Comparison of ENCODE assay signal across 9 mouse cellular contexts in the genomic region with DNA sequence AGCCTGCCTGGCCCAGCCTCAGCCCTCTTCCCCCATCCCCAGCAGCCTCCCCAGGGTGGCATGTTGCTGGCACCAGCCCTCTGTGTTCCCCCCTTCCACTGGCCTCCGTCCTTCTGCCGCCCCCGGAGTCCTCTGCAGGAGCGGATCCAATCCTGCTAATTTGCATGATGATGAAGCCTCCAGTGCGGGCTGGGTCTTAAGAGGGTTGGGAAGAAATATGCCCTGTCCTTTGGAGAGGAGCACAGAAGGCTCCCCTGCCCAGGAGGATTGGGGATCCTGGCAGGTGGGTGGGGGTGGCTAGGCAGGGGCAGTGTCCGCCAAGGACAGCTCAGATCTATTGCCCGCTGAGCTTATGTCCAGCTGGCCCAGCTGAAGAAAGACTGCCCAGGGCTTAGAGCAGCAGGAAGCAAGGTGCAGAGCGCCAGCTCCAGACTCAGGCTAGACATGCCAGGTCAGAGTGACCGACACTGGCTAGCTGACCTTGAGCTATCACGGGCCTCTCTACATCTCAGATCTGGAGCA.
DNase-seq lines count a peak whose midpoint lies in the region; ATAC-seq and TF ChIP-seq lines count a peak whose summit lies in the region.
"Had no signal": no experiment of that assay in that cellular context is flagged by ENCODE, and none has a peak within 500 bp of the region (broad histone marks: within the 10 kb centered on the region; RNA-seq: fewer than 3 reads in every experiment).

No protein-coding gene starts in this region.

- H3K4me1 ChIP-seq in lung, embryonic 15.5 days = peaks cover 31% of the 10 kb centered on the region
- peaks cover 34% of the 10 kb centered on the region for H3K4me1 ChIP-seq in cerebellum, adult 2 months (ENCODE audit: control insufficient read depth, insufficient read depth, low read length)
- peaks cover 77% of the 10 kb centered on the region for H3K4me1 ChIP-seq in neural tube, embryonic 13.5 days (replicated peaks)
- H3K4me1 ChIP-seq: liver, embryonic 15.5 days had no signal

- H3K27ac ChIP-seq in lung, embryonic 15.5 days = peak overlapping the region; percentile 58
- peak overlapping the region; percentile 35; the same call in 1 of the 2 replicates for H3K27ac ChIP-seq in cerebellum, adult 2 months (ENCODE audit: insufficient read depth, low read length)
- H3K27ac ChIP-seq in neural tube, embryonic 13.5 days (replicated peaks) = peak overlapping the region; percentile 88
- H3K27ac ChIP-seq: liver, embryonic 15.5 days had no signal

- no peaks in the 10 kb centered on the region for H3K36me3 ChIP-seq in lung, embryonic 15.5 days
- H3K36me3 ChIP-seq in neural tube, embryonic 13.5 days = no peaks in the 10 kb centered on the region
- H3K36me3 ChIP-seq: liver, embryonic 15.5 days had no signal

- no peaks in the 10 kb centered on the region for H3K27me3 ChIP-seq in lung, embryonic 15.5 days
- no peaks in the 10 kb centered on the region for H3K27me3 ChIP-seq in cerebellum, adult 2 months (ENCODE audit: control insufficient read depth, insufficient read depth, low read length)
- no peaks in the 10 kb centered on the region for H3K27me3 ChIP-seq in neural tube, embryonic 13.5 days
- H3K27me3 ChIP-seq: liver, embryonic 15.5 days had no signal

- ATAC-seq in lung, embryonic 15.5 days (ENCODE audit: borderline replicate concordance, extremely low read depth, low FRiP score, low TSS enrichment) = peak; percentile 21; the same call in 1 of the 2 replicates
- peak; percentile 73 for ATAC-seq in neural tube, embryonic 13.5 days (ENCODE audit: low read depth)

- TF ChIP-seq POLR2A in cerebellum, adult 2 months (IDR thresholded peaks at IDR 0.05; ENCODE audit: borderline replicate concordance, insufficient read depth, low read length) = no peak

- H3K4me2 ChIP-seq in lung, embryonic 15.5 days = no peak overlapping the region
- H3K4me2 ChIP-seq in neural tube, embryonic 13.5 days = peak overlapping the region; percentile 24
- H3K4me2 ChIP-seq: liver, embryonic 15.5 days had no signal

- DNase-seq in lung, adult 18-20 months = no peak
- peak; percentile 58 to 64 for DNase-seq in cerebellum, adult 2 months
- DNase-seq in gastrocnemius, postnatal 10 days = peak; percentile 36
- no peak for DNase-seq in embryo, embryonic 10 days (ENCODE audit: low spot score)
- DNase-seq in urinary bladder, postnatal 14 days (ENCODE audit: low spot score) = no peak
- DNase-seq in embryo, embryonic 10.5 days (ENCODE audit: low spot score) = no peak

- H3K9ac ChIP-seq in lung, embryonic 15.5 days = no peak overlapping the region
- peak overlapping the region; percentile 48 for H3K9ac ChIP-seq in neural tube, embryonic 13.5 days
- H3K9ac ChIP-seq: liver, embryonic 15.5 days had no signal

- H3K4me3 ChIP-seq in lung, embryonic 15.5 days = no peak overlapping the region
- no peak overlapping the region for H3K4me3 ChIP-seq in cerebellum, adult 2 months (replicated peaks; ENCODE audit: insufficient read depth, low read depth, low read length)
- H3K4me3 ChIP-seq in neural tube, embryonic 13.5 days = no peak overlapping the region
- H3K4me3 ChIP-seq: liver, embryonic 15.5 days had no signal

- WGBS in lung, embryonic 15.5 days = 40% methylated on average over 10 of the region's 10 CpGs
- WGBS in cerebellum, adult 2 months = 12% methylated on average over 10 of the region's 10 CpGs
- 13% methylated on average over 10 of the region's 10 CpGs for WGBS in neural tube, embryonic 13.5 days

- TF ChIP-seq CTCF in cerebellum, adult 2 months (IDR thresholded peaks at IDR 0.05; ENCODE audit: borderline replicate concordance, insufficient read depth, low read depth, low read length) = no peak

- no peaks in the 10 kb centered on the region for H3K9me3 ChIP-seq in lung, embryonic 15.5 days
- no peaks in the 10 kb centered on the region for H3K9me3 ChIP-seq in neural tube, embryonic 13.5 days
- H3K9me3 ChIP-seq: liver, embryonic 15.5 days had no signal

Comparison
In these comparisons a context has a peak if more than half of its experiments do, and no peak if none do; other contexts are left out.
1. H3K27ac ChIP-seq: peak in every context shown above with its lines; median percentile 88 in neural tube, embryonic 13.5 days; 58 in lung, embryonic 15.5 days; 35 in cerebellum, adult 2 months.
2. DNase-seq: peak in cerebellum, adult 2 months (2 of 2) and gastrocnemius, postnatal 10 days (single experiment); none in lung, adult 18-20 months (0 of 2), embryo, embryonic 10 days (single experiment), urinary bladder, postnatal 14 days (single experiment) and embryo, embryonic 10.5 days (single experiment).